Mouse (Mus musculus) CH12.LX (cell line): ENCODE data around the gene 2310039H08Rik. TPM values are rescaled to one million over a fixed set of nuclear protein-coding genes. Genes with fewer than 3 reads are reported as not detected.

ENCODE experiments used
- DNase-seq: peaks from one replicate; pipeline ENCODE4 v3.0.0-alpha.2; 2013; ENCODE audit errors: extremely low read depth
- H3K27ac ChIP-seq: 2 replicates; pipeline ENCODE4 v1.5.1; 2012; ENCODE audit warnings: low read depth, mild to moderate bottlenecking, control low read depth, moderate library complexity; ENCODE audit not compliant: insufficient read depth
- H3K27me3 ChIP-seq: replicated peaks from 2 replicates; pipeline ENCODE3; 2012; ENCODE audit warnings: inconsistent platforms
- H3K36me3 ChIP-seq, 2 experiments: replicated peaks in 1 of 2; 2 replicates each; pipeline versions ENCODE3 to v1.6.1; 2012; ENCODE audit warnings: inconsistent platforms in 1 of 2, low read length in 1 of 2, mild to moderate bottlenecking in 1 of 2, mixed read lengths in 1 of 2, moderate library complexity in 1 of 2; ENCODE audit not compliant: control insufficient read depth in 1 of 2, insufficient read depth in 1 of 2
- H3K4me1 ChIP-seq, 2 experiments: 2 replicates each; pipeline ENCODE4 v1.6.1; 2012; ENCODE audit warnings: inconsistent platforms in 1 of 2, moderate library complexity in 1 of 2; ENCODE audit not compliant: insufficient read depth in 2 of 2, control insufficient read depth in 1 of 2
- H3K4me2 ChIP-seq: 2 replicates; pipeline ENCODE4 v1.6.1; 2012; ENCODE audit warnings: low read depth, mild to moderate bottlenecking, control low read depth; ENCODE audit not compliant: poor library complexity, insufficient read depth, severe bottlenecking
- H3K4me3 ChIP-seq, 3 experiments: fragments of 150-350 bp in 1 of 3; sonication (generic) in 1 of 3; replicated peaks in 1 of 3; 2 replicates each; pipeline versions ENCODE3 to v1.5.1; 2011 to 2012; ENCODE audit warnings: low read depth in 2 of 3, low read length in 2 of 3, mild to moderate bottlenecking in 2 of 3, moderate library complexity in 2 of 3, control low read depth in 1 of 3, improper control_type of control experiment in 1 of 3, inconsistent platforms in 1 of 3, mixed read lengths in 1 of 3; ENCODE audit not compliant: poor library complexity in 1 of 3
- H3K79me2 ChIP-seq: replicated peaks from 2 replicates; pipeline ENCODE4 v1.6.1; 2012; ENCODE audit warnings: mild to moderate bottlenecking, moderate library complexity; ENCODE audit not compliant: control insufficient read depth, poor library complexity, insufficient read depth, severe bottlenecking; ENCODE audit errors: extremely low read depth
- H3K9ac ChIP-seq: 2 replicates; pipeline ENCODE4 v1.6.1; 2012; ENCODE audit warnings: low read depth, mild to moderate bottlenecking, control low read depth, moderate library complexity; ENCODE audit not compliant: insufficient read depth
- H3K9me3 ChIP-seq: replicated peaks from 2 replicates; pipeline ENCODE3; 2012; ENCODE audit warnings: low read length, inconsistent platforms, mixed read lengths
- BHLHE40 ChIP-seq: IDR thresholded peaks from 2 replicates; pipeline ENCODE4 v1.6.1; 2011; ENCODE audit warnings: mild to moderate bottlenecking, low read depth, low read length, improper control_type of control experiment
- CHD1 ChIP-seq: IDR thresholded peaks from 2 replicates; pipeline ENCODE4 v1.6.1; 2012; ENCODE audit warnings: low read depth, low read length, improper control_type of control experiment, inconsistent platforms
- CHD2 ChIP-seq: IDR thresholded peaks from 2 replicates; pipeline ENCODE4 v1.6.1; 2011; ENCODE audit warnings: low read length, improper control_type of control experiment
- CTCF ChIP-seq, 2 experiments: IDR thresholded peaks in 1 of 2; conservative IDR thresholded peaks in 1 of 2; 2 replicates each; pipeline ENCODE4 v1.5.1; 2011 to 2012; ENCODE audit warnings: low read depth in 2 of 2, low read length in 2 of 2, improper control_type of control experiment in 1 of 2, inconsistent platforms in 1 of 2, mild to moderate bottlenecking in 1 of 2, moderate library complexity in 1 of 2
- EP300 ChIP-seq: IDR thresholded peaks from 2 replicates; pipeline ENCODE4 v1.6.1; 2011; ENCODE audit warnings: low read length, improper control_type of control experiment
- HCFC1 ChIP-seq: IDR thresholded peaks from 2 replicates; pipeline ENCODE4 v1.6.1; 2012; ENCODE audit warnings: low read depth, mild to moderate bottlenecking, inconsistent platforms, low read length, improper control_type of control experiment
- MAX ChIP-seq: IDR thresholded peaks from 2 replicates; pipeline ENCODE4 v1.6.1; 2011; ENCODE audit warnings: low read length, improper control_type of control experiment
- MAZ ChIP-seq: IDR thresholded peaks from 2 replicates; pipeline ENCODE4 v1.6.1; 2012; ENCODE audit warnings: low read depth, mild to moderate bottlenecking, inconsistent platforms, low read length, improper control_type of control experiment, moderate library complexity
- MEF2A ChIP-seq: IDR thresholded peaks from 2 replicates; pipeline ENCODE4 v1.6.1; 2014; ENCODE audit warnings: low read depth, mild to moderate bottlenecking, inconsistent platforms, low read length, improper control_type of control experiment, borderline replicate concordance
- NELFE ChIP-seq: IDR thresholded peaks from 2 replicates; pipeline ENCODE4 v1.6.1; 2011; ENCODE audit warnings: low read depth, low read length, improper control_type of control experiment
- PAX5 ChIP-seq: IDR thresholded peaks from 2 replicates; pipeline ENCODE4 v1.6.1; 2012; ENCODE audit warnings: low read length, inconsistent platforms, mixed read lengths
- RAD21 ChIP-seq: IDR thresholded peaks from 2 replicates; pipeline ENCODE4 v1.6.1; 2011; ENCODE audit warnings: low read depth, mild to moderate bottlenecking, low read length, improper control_type of control experiment, moderate library complexity
- SMC3 ChIP-seq: IDR thresholded peaks from 2 replicates; pipeline ENCODE4 v1.6.1; 2011; ENCODE audit warnings: low read depth, low read length, improper control_type of control experiment
- TBP ChIP-seq: conservative IDR thresholded peaks from 2 replicates; pipeline ENCODE4 v1.6.1; 2011; ENCODE audit warnings: low read depth, low read length, improper control_type of control experiment
- TCF12 ChIP-seq: IDR thresholded peaks from 2 replicates; pipeline ENCODE4 v1.6.1; 2014; ENCODE audit warnings: low read depth, mild to moderate bottlenecking, inconsistent platforms, low read length, improper control_type of control experiment
- UBTF ChIP-seq: IDR thresholded peaks from 2 replicates; pipeline ENCODE4 v1.6.1; 2012; ENCODE audit warnings: low read depth, mild to moderate bottlenecking, inconsistent platforms, low read length, improper control_type of control experiment, moderate library complexity
- USF2 ChIP-seq: conservative IDR thresholded peaks from 2 replicates; pipeline ENCODE4 v1.6.1; 2011; ENCODE audit warnings: low read depth, low read length, improper control_type of control experiment
- ZKSCAN1 ChIP-seq: IDR thresholded peaks from 2 replicates; pipeline ENCODE4 v1.6.1; 2012; ENCODE audit warnings: low read depth, inconsistent platforms, low read length, improper control_type of control experiment, borderline replicate concordance
- ZNF384 ChIP-seq: IDR thresholded peaks from 2 replicates; pipeline ENCODE4 v1.6.1; 2012; ENCODE audit warnings: low read depth, low read length, improper control_type of control experiment, inconsistent platforms
- dilution Hi-C: fragments of 300-500 bp; cut with MboI; formaldehyde crosslinking; loops from 2 replicates; pipeline ENCODE4 v1.14.3; 2020; ENCODE audit warnings: low sequenced_read_pairs; ENCODE audit not compliant: extremely low pct_unique_long_range_greater_than_20kb, extremely low pct_ligation_motif_present
- in situ Hi-C: fragments of 300-500 bp; cut with MboI; formaldehyde crosslinking; loops from 3 replicates; pipeline ENCODE4 v1.14.3; 2019; ENCODE audit warnings: low sequenced_read_pairs, low pct_ligation_motif_present, low pct_unique_long_range_greater_than_20kb, mixed read lengths
- polyA plus RNA-seq: library from polyadenylated mRNA; unstranded; fragments of >175 nt; gene quantifications from 2 replicates; pipeline ENCODE4 v1.2.1, GENCODE M21; 2012; ENCODE audit warnings: low read depth; ENCODE audit not compliant: insufficient read length
- total RNA-seq, 2 experiments: library from RNA; depleted of rRNA; stranded (reverse); fragments of 300-350 nt in 1 of 2; fragments of >200 nt in 1 of 2; gene quantifications; 2 replicates each; pipeline ENCODE4 v1.2.3; 2012 to 2014

2310039H08Rik gene
- total and polyA plus RNA-seq, 3 experiments = 33.3 to 79.3 (median 65.8) TPM

DNA sequence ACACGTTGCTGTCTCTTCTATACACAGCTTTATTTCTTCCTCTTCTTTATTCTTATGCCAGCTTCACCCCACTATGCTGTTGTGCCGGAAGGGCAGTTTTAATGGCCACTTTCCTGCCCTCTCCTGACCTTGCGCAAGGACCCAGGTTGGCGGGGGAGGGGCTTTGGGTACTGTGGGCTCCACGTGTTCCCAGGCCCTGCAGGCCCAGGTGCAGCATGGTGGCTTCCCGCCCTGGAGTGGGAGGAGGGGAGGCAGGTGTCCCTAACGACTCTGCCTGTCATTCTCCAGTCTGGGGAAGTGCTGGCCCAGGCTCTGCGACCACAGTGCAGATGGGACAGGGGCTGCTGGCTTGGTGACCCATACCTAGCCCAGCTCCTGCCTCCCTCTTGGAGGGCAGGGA is 4.6 kb upstream of the 2310039H08Rik start:
- Histone ChIP-seq H3K4me2 (no peak overlapping the region), H3K4me3 (no peak overlapping the region), H3K9ac (no peak overlapping the region), H3K27me3 (no peaks in the 10 kb centered on the region), H3K36me3 (no peaks in the 10 kb centered on the region), H3K27ac (no peak overlapping the region), H3K79me2 (no peaks in the 10 kb centered on the region), H3K4me1 (peaks cover 13 to 31% of the 10 kb centered on the region in 2 experiments), H3K9me3 (no peaks in the 10 kb centered on the region)
- TF ChIP-seq TCF12 (peak; percentile 52; the same call in 1 of the 2 replicates), TBP (no peak), MAX (peak; percentile 66; the same call in 1 of the 2 replicates), CHD2 (peak; percentile 24; the same call in 1 of the 2 replicates)
- in situ Hi-C loops = no loop called here
- dilution Hi-C loops = no loop called here
- no peak for DNase-seq

DNA sequence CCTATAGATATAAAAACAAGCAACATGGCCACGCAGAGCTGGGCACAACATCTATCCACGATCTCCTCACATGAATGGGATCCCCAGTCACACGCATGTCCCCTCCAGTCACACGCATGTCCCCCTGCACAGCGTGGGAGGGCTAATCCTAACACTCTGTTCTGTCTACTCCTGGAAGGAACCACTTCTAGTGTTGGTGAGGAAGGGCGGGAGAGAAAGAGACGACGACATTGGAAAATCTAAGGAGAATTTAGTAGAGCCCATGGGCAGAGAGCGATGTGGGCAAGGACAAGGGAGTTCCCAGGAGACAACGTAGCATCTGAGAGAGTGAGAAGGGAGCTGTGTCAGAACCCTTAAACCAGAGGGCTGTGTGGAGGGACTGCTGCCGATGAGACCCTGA is 1.9 kb upstream of the 2310039H08Rik start:
- TF ChIP-seq MAZ = no peak
- no peak for TF ChIP-seq CHD1
- no peak for TF ChIP-seq HCFC1
- TF ChIP-seq MEF2A = no peak
- TF ChIP-seq UBTF = no peak
- no peak for TF ChIP-seq USF2
- TF ChIP-seq NELFE = no peak
- no peak for TF ChIP-seq CTCF (conservative IDR thresholded peaks at IDR 0.05 in 1 of 2, IDR thresholded peaks at IDR 0.05 in 1 of 2; ENCODE audit: low read depth in 2 of 2, low read length in 2 of 2)
- no peak for TF ChIP-seq PAX5
- TF ChIP-seq ZNF384 = no peak
- no peak for TF ChIP-seq ZKSCAN1
- Histone ChIP-seq H3K79me2 (no peaks in the 10 kb centered on the region; the same call in 1 of the 2 replicates), H3K9me3 (no peaks in the 10 kb centered on the region), H3K4me3 (no peak overlapping the region), H3K27me3 (no peaks in the 10 kb centered on the region), H3K9ac (no peak overlapping the region), H3K4me2 (no peak overlapping the region), H3K36me3 (peaks cover 9 to 16% of the 10 kb centered on the region in 2 experiments), H3K4me1 (peaks cover 8 to 28% of the 10 kb centered on the region in 2 experiments), H3K27ac (no peak overlapping the region)
- dilution Hi-C loops = no loop called here
- no peak for DNase-seq
- in situ Hi-C loops = loop anchor here (5.0 kb wide), 2 partner anchors 33 to 118 kb away; partner anchors contain the start of gene Cul7

DNA sequence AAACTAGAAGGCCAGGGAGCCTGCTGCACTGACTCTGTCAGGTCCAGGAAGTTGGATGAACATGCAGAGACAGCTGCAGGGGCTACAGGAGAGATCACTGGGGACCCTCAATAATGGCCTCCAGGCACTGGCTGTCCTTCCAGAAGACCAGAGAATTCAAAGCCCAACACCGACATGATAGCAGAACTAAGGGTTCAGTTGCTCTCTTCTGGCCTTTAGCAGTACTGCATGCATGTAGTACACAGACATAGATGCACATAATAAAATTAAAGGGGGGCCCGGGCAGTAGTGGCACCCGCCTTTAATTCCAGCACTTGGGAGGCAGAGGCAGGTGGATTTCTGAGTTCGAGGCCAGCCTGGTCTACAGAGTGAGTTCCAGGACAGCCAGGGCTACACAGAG is 1.4 kb upstream of the 2310039H08Rik start:
- DNase-seq = no peak
- no peak overlapping the region for H3K9ac ChIP-seq
- TF ChIP-seq SMC3 = peak; percentile 77
- TF ChIP-seq BHLHE40 = peak; percentile 13; the same call in 1 of the 2 replicates
- TF ChIP-seq EP300 = no peak
- TF ChIP-seq RAD21 = peak; percentile 69
- peak; percentile 15 to 71; a peak in 2 of 4 replicates for TF ChIP-seq CTCF (conservative IDR thresholded peaks at IDR 0.05 in 1 of 2, IDR thresholded peaks at IDR 0.05 in 1 of 2; ENCODE audit: low read depth in 2 of 2, low read length in 2 of 2)
- no peaks in the 10 kb centered on the region for H3K9me3 ChIP-seq
- peaks cover 14 to 21% of the 10 kb centered on the region in 2 experiments for H3K36me3 ChIP-seq
- H3K4me2 ChIP-seq = no peak overlapping the region
- no peaks in the 10 kb centered on the region; the same call in 1 of the 2 replicates for H3K79me2 ChIP-seq
- dilution Hi-C loops (no loop called here), in situ Hi-C loops (loop anchor here (5.0 kb wide), 2 partner anchors 34 to 119 kb away; partner anchors contain the start of gene Cul7)
- H3K4me3 ChIP-seq = no peak overlapping the region
- no peak overlapping the region for H3K27ac ChIP-seq
- no peaks in the 10 kb centered on the region for H3K27me3 ChIP-seq
- peaks cover 8 to 28% of the 10 kb centered on the region in 2 experiments for H3K4me1 ChIP-seq
